Mouse (Mus musculus): Measurements from ENCODE around the gene Fmo3. TPM values are rescaled to one million over a fixed set of nuclear protein-coding genes. Genes with fewer than 3 reads are reported as not detected.

Fmo3 gene
- total RNA-seq, 2 experiments from 2014 or later: not detected

DNA sequence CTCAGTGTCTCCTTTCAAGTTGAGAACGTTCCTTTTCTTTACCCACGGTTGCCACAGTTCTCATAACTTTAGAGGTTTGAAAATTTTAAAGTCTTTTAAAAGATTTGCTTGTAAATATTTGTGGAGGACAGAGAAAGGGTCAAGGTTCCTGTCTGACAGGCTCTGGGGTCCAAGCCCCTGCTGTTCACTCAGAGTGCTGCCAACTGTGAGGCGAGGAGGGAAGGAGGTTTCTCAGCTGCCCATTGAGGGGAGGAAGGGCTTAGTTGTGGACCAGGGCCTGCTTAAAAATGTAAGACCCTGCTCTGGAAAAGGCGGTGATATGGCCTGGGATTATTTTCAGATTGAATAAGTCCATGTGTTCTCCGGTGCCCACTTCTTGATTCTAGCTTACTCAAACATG is 52.4 kb downstream of the Fmo3 start:
- ATAC-seq (replicated peaks; ENCODE audit: low FRiP score, poor library complexity, severe bottlenecking): no peak

DNA sequence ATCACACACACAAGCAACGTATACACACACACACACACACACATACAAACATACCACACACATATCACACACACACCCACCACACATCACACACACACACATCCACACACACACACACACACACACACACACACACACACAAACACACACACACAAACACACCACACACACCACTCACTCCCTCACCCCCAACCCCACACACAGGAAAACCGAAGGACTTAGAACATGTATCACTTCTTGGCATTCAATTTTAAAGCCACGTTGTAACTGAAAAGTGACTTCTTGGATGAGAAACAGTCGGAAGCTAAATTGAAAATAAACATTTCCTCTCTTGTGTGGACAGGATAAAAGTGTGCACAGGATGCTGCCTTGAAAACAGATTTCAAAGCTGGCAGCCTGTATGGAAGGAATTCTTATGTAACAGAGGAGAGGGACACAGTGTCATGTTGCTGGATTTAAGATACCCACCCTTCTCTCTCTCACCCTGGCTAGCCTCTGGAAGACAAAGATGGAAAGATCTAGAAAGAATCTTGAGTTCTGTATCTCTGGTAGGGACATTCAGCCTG is 52.9 kb downstream of the Fmo3 start:
- no peak for ATAC-seq (replicated peaks; ENCODE audit: low FRiP score, poor library complexity, severe bottlenecking)

DNA sequence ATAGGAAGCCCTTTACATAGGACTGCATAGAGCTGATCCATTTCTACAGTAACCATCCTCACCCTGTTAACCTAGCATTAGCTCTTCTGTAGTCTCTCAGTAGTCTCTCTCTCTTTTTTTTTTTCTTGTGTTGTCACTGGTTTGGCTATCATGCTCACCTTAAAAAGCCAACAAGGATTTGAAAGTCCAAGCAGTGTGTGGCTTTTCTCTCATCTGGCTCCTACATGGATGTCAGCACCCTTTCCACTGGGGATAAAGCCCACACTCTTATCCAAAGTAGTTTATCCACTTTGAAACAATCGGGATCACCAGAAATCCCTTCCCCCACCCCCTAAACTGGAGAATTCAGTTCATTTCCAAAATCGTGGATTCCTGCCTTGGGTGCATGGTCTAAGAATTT is 53.7 kb downstream of the Fmo3 start:
- no peak for ATAC-seq (replicated peaks; ENCODE audit: low FRiP score, poor library complexity, severe bottlenecking)

DNA sequence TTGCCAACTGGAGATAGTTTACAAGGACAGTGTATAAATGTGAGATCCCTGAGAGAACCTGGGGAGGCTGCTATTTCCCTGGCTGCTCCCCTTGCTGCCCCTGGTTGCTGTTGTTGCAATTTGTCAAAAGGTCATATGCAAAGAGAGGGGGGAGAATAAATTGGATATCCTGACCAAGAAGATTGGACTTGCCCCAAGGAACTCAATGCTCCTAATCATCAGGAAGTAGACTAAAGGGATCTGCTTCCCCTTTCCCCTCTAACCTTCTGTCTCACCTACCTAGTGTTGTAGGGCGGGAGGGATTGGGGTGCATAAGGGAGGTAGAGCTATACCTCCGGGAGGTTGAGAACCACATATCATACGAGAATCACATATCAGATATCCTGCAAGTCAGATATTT is 55.2 kb downstream of the Fmo3 start:
- ATAC-seq (replicated peaks; ENCODE audit: low FRiP score, poor library complexity, severe bottlenecking): no peak

DNA sequence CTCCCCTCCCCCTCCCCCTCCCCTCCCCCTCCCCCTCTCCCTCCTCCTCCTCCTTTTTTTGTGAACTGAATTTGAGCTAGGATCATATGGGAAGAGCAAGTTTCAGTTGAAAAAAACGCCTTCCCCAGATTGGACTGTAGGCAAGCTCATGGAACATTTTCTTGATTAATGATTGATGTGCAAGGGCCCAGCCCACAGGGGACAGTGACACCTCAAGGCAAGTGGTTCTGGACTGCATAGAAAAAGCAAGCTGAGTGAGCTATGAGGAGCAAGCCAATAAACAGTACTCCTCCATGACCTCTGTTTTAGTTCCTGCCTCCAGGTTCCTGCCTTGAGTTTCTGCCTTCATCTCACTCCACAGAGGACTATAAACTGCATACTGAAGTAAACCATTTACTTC is 59.2 kb downstream of the Fmo3 start:
- ATAC-seq (replicated peaks; ENCODE audit: low FRiP score, poor library complexity, severe bottlenecking): no peak

DNA sequence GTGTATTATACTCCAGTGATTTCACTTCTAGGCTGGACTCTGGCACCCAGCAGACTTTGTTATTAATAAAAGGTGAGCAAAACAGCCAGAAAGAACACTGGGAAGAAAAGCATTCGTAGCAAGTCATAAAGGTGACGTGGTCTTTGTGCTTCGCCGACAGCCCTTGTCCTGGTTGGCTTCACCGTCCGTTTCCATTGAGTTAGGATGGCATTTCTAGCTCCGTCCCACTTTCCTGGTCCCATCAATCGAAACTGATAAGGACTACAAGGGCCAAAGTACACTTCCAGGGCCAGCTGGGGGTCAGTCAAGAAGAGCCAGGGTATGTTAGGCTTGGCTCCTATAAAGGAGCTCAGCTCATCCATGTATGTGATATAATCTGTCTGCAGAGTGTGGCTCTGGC is 67.7 kb downstream of the Fmo3 start:
- no peak for ATAC-seq (replicated peaks; ENCODE audit: low FRiP score, poor library complexity, severe bottlenecking)

DNA sequence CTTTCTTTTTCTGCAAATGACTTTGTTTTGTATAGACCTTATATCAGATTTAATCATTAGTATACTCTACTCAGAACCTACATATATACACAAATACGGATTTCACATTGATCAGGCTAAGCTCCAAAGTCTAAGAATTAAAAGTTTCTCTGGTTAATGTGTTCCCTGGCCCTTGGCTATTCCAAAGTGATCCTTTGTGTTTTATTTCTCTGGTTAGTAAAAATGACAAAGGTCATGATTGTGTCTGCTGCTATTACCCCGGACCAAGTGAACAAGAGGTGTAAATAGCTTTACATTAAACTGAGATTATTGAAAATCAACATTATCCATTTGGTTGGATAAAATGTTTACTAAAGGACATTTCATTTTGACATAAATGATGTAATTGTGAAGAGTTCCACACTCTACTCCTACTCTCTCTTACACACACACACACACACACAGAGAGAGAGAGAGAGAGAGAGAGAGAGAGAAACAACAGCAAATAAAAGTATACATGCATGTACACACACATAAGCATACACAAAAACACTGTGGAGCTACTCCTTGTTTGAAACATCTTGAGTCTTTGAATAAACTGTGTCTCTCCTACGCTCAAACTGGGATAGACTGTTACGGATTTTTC is 69.3 kb downstream of the Fmo3 start:
- no peak for ATAC-seq (replicated peaks; ENCODE audit: low FRiP score, poor library complexity, severe bottlenecking)

DNA sequence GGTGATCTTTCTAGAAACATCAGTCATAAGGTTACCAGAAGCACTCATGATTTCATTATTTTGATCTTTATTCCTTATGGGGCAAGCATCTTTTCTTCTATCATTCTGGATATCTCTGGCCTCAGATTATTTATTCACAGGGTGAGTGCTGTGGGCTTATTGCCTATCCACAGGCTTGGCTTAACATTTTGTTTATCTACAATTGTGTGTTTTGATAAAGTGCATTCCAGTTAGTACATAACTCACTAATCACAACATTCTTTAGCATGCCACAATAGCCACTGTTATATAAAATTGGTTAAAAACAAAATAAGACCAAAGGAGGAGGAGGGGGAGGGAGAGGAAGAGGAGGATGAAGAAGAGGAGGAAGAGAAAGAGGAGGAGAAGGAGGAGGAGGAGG is 72.2 kb downstream of the Fmo3 start:
- no peak for ATAC-seq (replicated peaks; ENCODE audit: low FRiP score, poor library complexity, severe bottlenecking)

Other genes with a start within 250 kb of the Fmo3 start
- gene Prrc2c, start 244.0 kb downstream of the Fmo3 start, total RNA-seq (2015; ENCODE audit: low replicate concordance): 117 and 134 TPM in 2 replicates
- gene Prrc2c, start 244.0 kb downstream of the Fmo3 start, total RNA-seq (2017; ENCODE audit: low replicate concordance): 96.0 and 117 TPM in 2 replicates
- not detected in 2 replicates for gene Fmo4, start 170.6 kb downstream of the Fmo3 start, total RNA-seq (2015; ENCODE audit: low replicate concordance)
- not detected in 2 replicates for gene Fmo4, start 170.6 kb downstream of the Fmo3 start, total RNA-seq (2017; ENCODE audit: low replicate concordance)
- 2.9 TPM in 1 of 2 replicates, not detected in the other for gene Fmo1, start 117.9 kb downstream of the Fmo3 start, total RNA-seq (2015; ENCODE audit: low replicate concordance)
- gene Fmo1, start 117.9 kb downstream of the Fmo3 start, total RNA-seq (2017; ENCODE audit: low replicate concordance): 1.3 TPM in 1 of 2 replicates, not detected in the other
- 2.2 TPM in 1 of 2 replicates, not detected in the other for gene Fmo2, start 85.8 kb downstream of the Fmo3 start, total RNA-seq (2015; ENCODE audit: low replicate concordance)
- gene Fmo2, start 85.8 kb downstream of the Fmo3 start, total RNA-seq (2017; ENCODE audit: low replicate concordance): 0.68 TPM in 1 of 2 replicates, not detected in the other
- not detected in 2 replicates for gene Fmo6, start 47.0 kb downstream of the Fmo3 start, total RNA-seq (2015; ENCODE audit: low replicate concordance)
- not detected in 2 replicates for gene Fmo6, start 47.0 kb downstream of the Fmo3 start, total RNA-seq (2017; ENCODE audit: low replicate concordance)
- gene Mroh9, start 101.1 kb upstream of the Fmo3 start, total RNA-seq (2015; ENCODE audit: low replicate concordance): not detected in 2 replicates
- gene Mroh9, start 101.1 kb upstream of the Fmo3 start, total RNA-seq (2017; ENCODE audit: low replicate concordance): not detected in 2 replicates